Mouse (Mus musculus): ENCODE data around the gene Gm45521. TPM values are rescaled to one million over a fixed set of nuclear protein-coding genes. Genes with fewer than 3 reads are reported as not detected.
A peak's percentile ranks its signal among the peaks of the same experiment; 100 is the strongest.

Gene Gm45521
- polyA plus RNA-seq, 1 experiment from 2014 or later, result not detected

GRCm38 (mm10) chr14:7986913-7987312 lies 29.8 kb downstream of the Gm45521 start:
- TF ChIP-seq CTCF (IDR thresholded peaks at IDR 0.05; ENCODE audit: low read depth) (no peak), EP300 (optimal IDR thresholded peaks at IDR 0.05) (no peak)
- no peak overlapping the region for H3K27ac ChIP-seq (replicated peaks)
- H3K4me1 ChIP-seq (replicated peaks; ENCODE audit: control insufficient read depth, insufficient read depth), result no peaks in the 10 kb centered on the region
- WGBS, result 92% methylated on average over 6 of the region's 6 CpGs
- DNase-seq (ENCODE audit: low spot score), result no peak
- no peak for ATAC-seq (ENCODE audit: low FRiP score, low TSS enrichment)
- H3K4me2 ChIP-seq (replicated peaks; ENCODE audit: low read depth), result no peak overlapping the region
- no peaks in the 10 kb centered on the region for H3K9me3 ChIP-seq (ENCODE audit: control insufficient read depth, low read length)
- no peak overlapping the region for H3K4me3 ChIP-seq (ENCODE audit: low read depth, low read length)
- no peaks in the 10 kb centered on the region for H3K36me3 ChIP-seq (ENCODE audit: control insufficient read depth, insufficient read depth, low read length)
- no peaks in the 10 kb centered on the region for H3K27me3 ChIP-seq (ENCODE audit: control insufficient read depth, insufficient read depth, low read length)
- no peak overlapping the region for H3K9ac ChIP-seq (ENCODE audit: low read length)

GRCm38 (mm10) chr14:7989371-7989770 lies 32.3 kb downstream of the Gm45521 start:
- no peak overlapping the region for H3K4me2 ChIP-seq (replicated peaks; ENCODE audit: low read depth)
- no peak for DNase-seq (ENCODE audit: low spot score)
- H3K4me1 ChIP-seq (replicated peaks; ENCODE audit: control insufficient read depth, insufficient read depth), result no peaks in the 10 kb centered on the region
- no peaks in the 10 kb centered on the region for H3K36me3 ChIP-seq (ENCODE audit: control insufficient read depth, insufficient read depth, low read length)
- ATAC-seq (ENCODE audit: low FRiP score, low TSS enrichment), result no peak
- H3K4me3 ChIP-seq (ENCODE audit: low read depth, low read length), result no peak overlapping the region
- WGBS, result 53% methylated on average over 1 of the region's 1 CpGs
- no peaks in the 10 kb centered on the region for H3K27me3 ChIP-seq (ENCODE audit: control insufficient read depth, insufficient read depth, low read length)
- no peak for TF ChIP-seq EP300 (optimal IDR thresholded peaks at IDR 0.05)
- TF ChIP-seq CTCF (IDR thresholded peaks at IDR 0.05; ENCODE audit: low read depth), result no peak
- H3K9me3 ChIP-seq (ENCODE audit: control insufficient read depth, low read length), result no peaks in the 10 kb centered on the region
- no peak overlapping the region for H3K9ac ChIP-seq (ENCODE audit: low read length)
- H3K27ac ChIP-seq (replicated peaks), result no peak overlapping the region

GRCm38 (mm10) chr14:7989961-7990360 lies 32.9 kb downstream of the Gm45521 start:
- Histone ChIP-seq H3K4me3 (ENCODE audit: low read depth, low read length) (no peak overlapping the region), H3K9me3 (ENCODE audit: control insufficient read depth, low read length) (no peaks in the 10 kb centered on the region), H3K27me3 (ENCODE audit: control insufficient read depth, insufficient read depth, low read length) (no peaks in the 10 kb centered on the region), H3K36me3 (ENCODE audit: control insufficient read depth, insufficient read depth, low read length) (no peaks in the 10 kb centered on the region), H3K4me1 (replicated peaks; ENCODE audit: control insufficient read depth, insufficient read depth) (no peaks in the 10 kb centered on the region), H3K27ac (replicated peaks) (no peak overlapping the region), H3K4me2 (replicated peaks; ENCODE audit: low read depth) (no peak overlapping the region), H3K9ac (ENCODE audit: low read length) (no peak overlapping the region)
- 63% methylated on average over 3 of the region's 3 CpGs for WGBS
- no peak for TF ChIP-seq EP300 (optimal IDR thresholded peaks at IDR 0.05)
- TF ChIP-seq CTCF (IDR thresholded peaks at IDR 0.05; ENCODE audit: low read depth), result no peak
- DNase-seq (ENCODE audit: low spot score) (no peak), ATAC-seq (ENCODE audit: low FRiP score, low TSS enrichment) (no peak)

- no peaks in the 10 kb centered on the region for H3K27me3 ChIP-seq (ENCODE audit: control insufficient read depth, insufficient read depth, low read length)
- DNase-seq (ENCODE audit: low spot score), result no peak
- no peak for ATAC-seq (ENCODE audit: low FRiP score, low TSS enrichment)
- TF ChIP-seq EP300 (optimal IDR thresholded peaks at IDR 0.05) (no peak), CTCF (IDR thresholded peaks at IDR 0.05; ENCODE audit: low read depth) (no peak)
- 77% methylated on average over 5 of the region's 5 CpGs for WGBS
- no peaks in the 10 kb centered on the region for H3K9me3 ChIP-seq (ENCODE audit: control insufficient read depth, low read length)
- no peak overlapping the region for H3K4me2 ChIP-seq (replicated peaks; ENCODE audit: low read depth)
- H3K9ac ChIP-seq (ENCODE audit: low read length), result no peak overlapping the region
- H3K4me1 ChIP-seq (replicated peaks; ENCODE audit: control insufficient read depth, insufficient read depth), result no peaks in the 10 kb centered on the region
- no peak overlapping the region for H3K27ac ChIP-seq (replicated peaks)
- H3K36me3 ChIP-seq (ENCODE audit: control insufficient read depth, insufficient read depth, low read length), result no peaks in the 10 kb centered on the region
- H3K4me3 ChIP-seq (ENCODE audit: low read depth, low read length), result no peak overlapping the region
These were observed 34.2 kb downstream of the Gm45521 start for GRCm38 (mm10) chr14:7991108-7991776.

- H3K27me3 ChIP-seq (ENCODE audit: control insufficient read depth, insufficient read depth, low read length), result no peaks in the 10 kb centered on the region
- no peak overlapping the region for H3K9ac ChIP-seq (ENCODE audit: low read length)
- H3K27ac ChIP-seq (replicated peaks), result no peak overlapping the region
- no peaks in the 10 kb centered on the region for H3K4me1 ChIP-seq (replicated peaks; ENCODE audit: control insufficient read depth, insufficient read depth)
- no peak for DNase-seq (ENCODE audit: low spot score)
- no peak for ATAC-seq (ENCODE audit: low FRiP score, low TSS enrichment)
- no peak for TF ChIP-seq EP300 (optimal IDR thresholded peaks at IDR 0.05)
- no peak for TF ChIP-seq CTCF (IDR thresholded peaks at IDR 0.05; ENCODE audit: low read depth)
- H3K36me3 ChIP-seq (ENCODE audit: control insufficient read depth, insufficient read depth, low read length), result no peaks in the 10 kb centered on the region
- no peaks in the 10 kb centered on the region for H3K9me3 ChIP-seq (ENCODE audit: control insufficient read depth, low read length)
- no peak overlapping the region for H3K4me3 ChIP-seq (ENCODE audit: low read depth, low read length)
- WGBS, result 58% methylated on average over 6 of the region's 6 CpGs
- no peak overlapping the region for H3K4me2 ChIP-seq (replicated peaks; ENCODE audit: low read depth)
These were observed 35.1 kb downstream of the Gm45521 start for GRCm38 (mm10) chr14:7992158-7992557.

GRCm38 (mm10) chr14:7994271-7994767 lies 37.2 kb downstream of the Gm45521 start, which contains the start of gene Dnase1l3:
Gene Dnase1l3 (minus strand): TSS chr14:7994573.
- Histone ChIP-seq H3K36me3 (ENCODE audit: control insufficient read depth, insufficient read depth, low read length) (no peaks in the 10 kb centered on the region), H3K27ac (replicated peaks) (no peak within 1 kb of the TSS), H3K27me3 (ENCODE audit: control insufficient read depth, insufficient read depth, low read length) (no peaks in the 10 kb centered on the region), H3K4me3 (ENCODE audit: low read depth, low read length) (no peak within 1 kb of the TSS), H3K4me1 (replicated peaks; ENCODE audit: control insufficient read depth, insufficient read depth) (no peaks in the 10 kb centered on the region), H3K9me3 (ENCODE audit: control insufficient read depth, low read length) (no peaks in the 10 kb centered on the region), H3K4me2 (replicated peaks; ENCODE audit: low read depth) (no peak within 1 kb of the TSS), H3K9ac (ENCODE audit: low read length) (no peak within 1 kb of the TSS)
- DNase-seq (ENCODE audit: low spot score) (peak; percentile 62), ATAC-seq (ENCODE audit: low FRiP score, low TSS enrichment) (peak; percentile 60)
- 45% methylated on average over 8 of the region's 8 CpGs for WGBS
- TF ChIP-seq CTCF (IDR thresholded peaks at IDR 0.05; ENCODE audit: low read depth), result peak; percentile 75
- no peak for TF ChIP-seq EP300 (optimal IDR thresholded peaks at IDR 0.05)

All from stomach, postnatal 0 days (tissue).